Mouse (Mus musculus) hindbrain, embryonic 11.5 days (tissue): ENCODE results near the gene Mamdc4. TPM values are rescaled to one million over a fixed set of nuclear protein-coding genes. Genes with fewer than 3 reads are reported as not detected.

Source experiments
- ATAC-seq: fragments of 200-750 bp; cut with Nextera tagmentation; 2 replicates; pipeline ENCODE4 v1.8.0; 2017; ENCODE audit warnings: mild to moderate bottlenecking, moderate TSS enrichment, moderate library complexity; ENCODE audit not compliant: low FRiP score
- DNase-seq: peaks from one replicate; pipeline ENCODE4 v3.0.0-alpha.2; 2015; ENCODE audit warnings: low spot score
- H3K27ac ChIP-seq: fragments of 300-500 bp; sonication (generic); 2 replicates; pipeline ENCODE4 v1.5.1; 2014; ENCODE audit warnings: mild to moderate bottlenecking, low read depth, low read length
- H3K27me3 ChIP-seq: fragments of 300-500 bp; sonication (generic); 2 replicates; pipeline ENCODE4 v1.6.1; 2014; ENCODE audit warnings: mild to moderate bottlenecking, low read length, moderate library complexity, mixed read lengths; ENCODE audit not compliant: control insufficient read depth, insufficient read depth
- H3K36me3 ChIP-seq: fragments of 300-500 bp; sonication (generic); 2 replicates; pipeline ENCODE4 v1.6.1; 2014; ENCODE audit warnings: mild to moderate bottlenecking, low read length, moderate library complexity, mixed read lengths; ENCODE audit not compliant: control insufficient read depth, insufficient read depth
- H3K4me1 ChIP-seq: fragments of 300-500 bp; sonication (generic); replicated peaks from 2 replicates; pipeline ENCODE4 v1.6.1; 2014; ENCODE audit warnings: low read length, mixed read lengths; ENCODE audit not compliant: control insufficient read depth, insufficient read depth
- H3K4me2 ChIP-seq: fragments of 300-500 bp; sonication (generic); replicated peaks from 2 replicates; pipeline ENCODE4 v1.6.1; 2014; ENCODE audit warnings: mild to moderate bottlenecking, low read depth, low read length
- H3K4me3 ChIP-seq: fragments of 300-500 bp; sonication (generic); 2 replicates; pipeline ENCODE4 v1.5.1; 2014; ENCODE audit warnings: low read depth, low read length
- H3K9ac ChIP-seq: fragments of 300-500 bp; sonication (generic); 2 replicates; pipeline ENCODE4 v1.6.1; 2014; ENCODE audit warnings: low read depth, low read length
- H3K9me3 ChIP-seq: fragments of 300-500 bp; sonication (generic); 2 replicates; pipeline ENCODE4 v1.6.1; 2016; ENCODE audit warnings: low read length; ENCODE audit not compliant: control insufficient read depth
- WGBS: fragments of 180-500 bp; shearing (Covaris S2); extraction: QIAGEN DNeasy Blood & Tissue Kit; methylation state at CpG from one replicate; pipeline ENCODE4 v1.1.7; 2014; 5-methylcytosine and 5-hydroxymethylcytosine counted together
- polyA plus RNA-seq: library from polyadenylated mRNA; unstranded; fragments of >200 nt; fragmentation: Nextera tagmentation; extraction: Ambion mirVana; gene quantifications from 2 replicates; pipeline ENCODE4 v1.2.1, GENCODE M21; 2014

Gene Mamdc4
- polyA plus RNA-seq, 1 experiment from 2014 or later: 4.2 TPM

DNA sequence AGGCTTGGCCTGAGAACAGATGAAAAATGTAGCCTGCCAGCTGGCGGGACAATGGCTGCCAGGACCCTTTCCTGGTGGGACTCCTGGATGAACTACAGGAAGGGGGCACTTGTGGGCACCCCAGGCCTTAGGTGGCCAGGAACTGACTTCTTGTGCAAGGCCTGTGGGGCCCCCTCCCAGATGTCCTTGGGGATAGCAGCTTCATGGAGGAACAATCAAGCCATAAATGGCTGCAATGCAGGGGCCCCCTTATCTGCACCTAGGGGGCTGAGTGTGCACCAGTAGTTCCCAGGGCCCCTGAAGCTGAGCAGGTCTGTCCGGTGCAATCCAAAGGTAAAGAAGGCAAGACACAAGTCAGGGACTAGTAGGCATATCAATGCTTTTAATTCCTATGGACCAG, 1.6 kb downstream of the Mamdc4 start:
- no peak for ATAC-seq
- Histone ChIP-seq H3K27me3 (peaks cover 25% of the 10 kb centered on the region), H3K9ac (no peak overlapping the region), H3K4me1 (peaks cover 18% of the 10 kb centered on the region), H3K4me2 (0 out of 2 replicates have a peak overlapping the region, but pooled peaks have one; percentile 11), H3K4me3 (no peak overlapping the region), H3K27ac (no peak overlapping the region), H3K36me3 (no peaks in the 10 kb centered on the region), H3K9me3 (no peaks in the 10 kb centered on the region)
- DNase-seq: no peak
- WGBS: 95% methylated on average over 2 of the region's 2 CpGs

- 88% methylated on average over 4 of the region's 4 CpGs for WGBS
- H3K27ac ChIP-seq: no peak overlapping the region
- peaks cover 10% of the 10 kb centered on the region for H3K4me1 ChIP-seq
- peaks cover 6% of the 10 kb centered on the region for H3K27me3 ChIP-seq
- ATAC-seq (no peak), DNase-seq (no peak)
- no peak overlapping the region for H3K9ac ChIP-seq
- H3K36me3 ChIP-seq: no peaks in the 10 kb centered on the region
- no peaks in the 10 kb centered on the region for H3K9me3 ChIP-seq
- no peak overlapping the region for H3K4me3 ChIP-seq
- H3K4me2 ChIP-seq: no peak overlapping the region
Observed at GRCm38 (mm10) chr2:25571221-25571620, 3.4 kb downstream of the Mamdc4 start.

- Histone ChIP-seq H3K36me3 (peaks cover 3% of the 10 kb centered on the region; the same call in 1 of the 2 replicates), H3K27ac (no peak overlapping the region), H3K27me3 (no peaks in the 10 kb centered on the region), H3K4me1 (peaks cover 7% of the 10 kb centered on the region; the same call in 1 of the 2 replicates), H3K9me3 (no peaks in the 10 kb centered on the region), H3K4me3 (no peak overlapping the region), H3K4me2 (no peak overlapping the region), H3K9ac (no peak overlapping the region)
- ATAC-seq (no peak), DNase-seq (no peak)
- WGBS: 91% methylated on average over 3 of the region's 3 CpGs
Observed at GRCm38 (mm10) chr2:25569323-25569722, 5.3 kb downstream of the Mamdc4 start.

- DNase-seq (no peak), ATAC-seq (no peak)
- WGBS: 87% methylated on average over 6 of the region's 6 CpGs
- no peaks in the 10 kb centered on the region for H3K27me3 ChIP-seq
- H3K4me3 ChIP-seq: no peak overlapping the region
- H3K36me3 ChIP-seq: peaks cover 3% of the 10 kb centered on the region; the same call in 1 of the 2 replicates
- H3K27ac ChIP-seq: no peak overlapping the region
- H3K9me3 ChIP-seq: no peaks in the 10 kb centered on the region
- peaks cover 2% of the 10 kb centered on the region; the same call in 1 of the 2 replicates for H3K4me1 ChIP-seq
- H3K9ac ChIP-seq: no peak overlapping the region
- no peak overlapping the region for H3K4me2 ChIP-seq
Observed at GRCm38 (mm10) chr2:25568473-25569019, 6.1 kb downstream of the Mamdc4 start.

GRCm38 (mm10) chr2:25566558-25566957, 8.1 kb downstream of the Mamdc4 start:
- peaks cover 6% of the 10 kb centered on the region for H3K36me3 ChIP-seq
- DNase-seq (peak; percentile 35), ATAC-seq (0 out of 2 replicates have a peak, but pooled peaks have one; percentile 17)
- H3K27me3 ChIP-seq: no peaks in the 10 kb centered on the region
- H3K4me3 ChIP-seq: no peak overlapping the region
- 90% methylated on average over 6 of the region's 6 CpGs for WGBS
- H3K9me3 ChIP-seq: no peaks in the 10 kb centered on the region
- no peak overlapping the region for H3K27ac ChIP-seq
- no peaks in the 10 kb centered on the region for H3K4me1 ChIP-seq
- no peak overlapping the region for H3K4me2 ChIP-seq
- no peak overlapping the region for H3K9ac ChIP-seq

DNA sequence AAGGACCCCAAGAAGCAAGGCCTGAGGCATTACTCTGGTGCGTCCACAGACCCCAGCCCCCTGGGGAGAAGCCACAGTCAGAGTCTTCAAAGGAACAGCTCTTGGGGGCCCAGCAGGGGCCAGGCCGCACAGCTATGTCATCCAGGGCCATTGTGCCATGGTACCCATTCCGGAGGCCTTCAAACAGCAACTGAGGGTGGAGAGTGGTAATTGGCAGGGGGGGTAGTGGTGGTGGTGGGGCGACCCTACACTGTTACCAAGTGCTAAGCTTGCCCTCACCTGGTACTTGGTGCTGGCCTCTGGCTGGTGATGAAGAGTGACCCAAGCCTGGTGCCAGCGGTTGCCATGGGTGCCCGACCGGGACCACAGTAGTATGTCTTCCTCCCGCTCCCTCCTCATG, 8.9 kb downstream of the Mamdc4 start:
- peaks cover 11% of the 10 kb centered on the region for H3K36me3 ChIP-seq
- no peak for ATAC-seq
- WGBS: 89% methylated on average over 8 of the region's 8 CpGs

GRCm38 (mm10) chr2:25561946-25562345, 12.7 kb downstream of the Mamdc4 start:
- WGBS: 83% methylated on average over 9 of the region's 9 CpGs
- peaks cover 11% of the 10 kb centered on the region for H3K36me3 ChIP-seq

More for the DNA sequence above, 8.9 kb downstream of the Mamdc4 start:
- H3K27me3 ChIP-seq: no peaks in the 10 kb centered on the region
- no peaks in the 10 kb centered on the region for H3K9me3 ChIP-seq
- H3K4me1 ChIP-seq: no peaks in the 10 kb centered on the region
- H3K27ac ChIP-seq: no peak overlapping the region
- no peak overlapping the region for H3K4me2 ChIP-seq
- DNase-seq: no peak
- H3K4me3 ChIP-seq: no peak overlapping the region
- H3K9ac ChIP-seq: no peak overlapping the region

GRCm38 (mm10) chr2:25560551-25560950, 14.1 kb downstream of the Mamdc4 start:
- 92% methylated on average over 8 of the region's 8 CpGs for WGBS
- Histone ChIP-seq H3K9ac (no peak overlapping the region), H3K4me1 (peaks cover 3% of the 10 kb centered on the region; the same call in 1 of the 2 replicates), H3K4me3 (no peak overlapping the region), H3K4me2 (no peak overlapping the region), H3K27ac (no peak overlapping the region), H3K27me3 (no peaks in the 10 kb centered on the region), H3K36me3 (peaks cover 11% of the 10 kb centered on the region), H3K9me3 (no peaks in the 10 kb centered on the region)
- no peak for DNase-seq
- no peak for ATAC-seq

More at GRCm38 (mm10) chr2:25561946-25562345, 12.7 kb downstream of the Mamdc4 start:
- DNase-seq: no peak
- H3K27ac ChIP-seq: no peak overlapping the region
- peaks cover 3% of the 10 kb centered on the region; the same call in 1 of the 2 replicates for H3K4me1 ChIP-seq
- H3K4me3 ChIP-seq: no peak overlapping the region
- no peaks in the 10 kb centered on the region for H3K27me3 ChIP-seq
- no peak overlapping the region for H3K9ac ChIP-seq
- no peaks in the 10 kb centered on the region for H3K9me3 ChIP-seq
- no peak for ATAC-seq
- no peak overlapping the region for H3K4me2 ChIP-seq

GRCm38 (mm10) chr2:25558774-25559173, 15.9 kb downstream of the Mamdc4 start:
- no peaks in the 10 kb centered on the region for H3K9me3 ChIP-seq
- peaks cover 8% of the 10 kb centered on the region for H3K36me3 ChIP-seq
- peak overlapping the region; percentile 97 for H3K4me3 ChIP-seq
- H3K27ac ChIP-seq: no peak overlapping the region
- no peaks in the 10 kb centered on the region for H3K27me3 ChIP-seq
- DNase-seq: no peak
- WGBS: 79% methylated on average over 6 of the region's 6 CpGs
- peak overlapping the region; percentile 94; the same call in 1 of the 2 replicates for H3K9ac ChIP-seq
- peak overlapping the region; percentile 84 for H3K4me2 ChIP-seq
- peaks cover 3% of the 10 kb centered on the region; the same call in 1 of the 2 replicates for H3K4me1 ChIP-seq
- ATAC-seq: no peak
